Mouse (Mus musculus) heart, postnatal 10 days (tissue): ENCODE measurements at regions not wholly inside any gene's neighbourhood (a gene's known extent, or its start where the extent isn't known, plus 50 kb on each side); places are given as distances from the start of the nearest gene placed in this dataset.

Experiments used
- DNase-seq, 2 experiments: peaks; one replicate each; pipeline ENCODE4 v3.0.0; 2021
- intact Hi-C: fragments of 180-260 bp; cut with DNase I; formaldehyde crosslinking; loops from one replicate; pipeline ENCODE4 v1.15.1; 2025

DNA sequence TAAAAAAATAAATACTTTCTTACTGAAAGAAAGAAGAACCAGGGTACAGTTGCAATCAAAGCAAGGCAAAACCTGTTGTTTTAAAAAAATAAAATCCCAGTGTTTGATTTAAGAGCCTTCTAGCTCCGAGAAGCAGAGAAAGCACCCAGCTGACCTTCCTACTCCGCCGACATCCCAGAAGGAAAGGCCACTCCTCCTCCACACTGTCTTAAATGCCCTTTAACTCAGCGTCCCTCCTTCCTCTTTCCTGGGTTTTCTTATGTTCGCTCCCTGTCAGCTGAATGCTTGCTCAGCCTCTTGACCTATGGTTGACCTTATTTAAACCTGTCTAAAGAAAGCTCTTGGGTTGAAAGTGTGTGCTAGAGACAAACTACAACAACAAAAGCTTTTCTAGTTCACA is 79.1 kb downstream of the Sptssa start:
- DNase-seq, result no peak
- intact Hi-C loops, result no loop called here

DNA sequence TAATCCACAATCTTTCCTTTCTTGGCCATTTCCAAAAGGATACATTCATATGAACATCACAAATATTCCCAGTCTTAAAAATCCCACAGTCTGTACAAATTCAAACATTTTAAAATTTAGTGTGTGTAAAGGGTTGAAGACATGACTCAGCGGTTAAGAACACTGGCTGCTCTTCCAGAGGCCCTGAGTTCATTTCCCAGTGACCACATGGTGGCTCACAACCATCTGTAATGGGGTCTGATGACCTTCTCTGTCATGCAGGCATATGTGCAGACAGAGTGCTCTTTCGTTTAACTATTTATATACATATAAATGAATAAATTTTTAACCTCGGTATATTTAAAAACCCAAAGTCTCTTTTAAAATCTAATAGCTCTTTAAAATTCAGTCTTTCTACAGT is 79.6 kb downstream of the Sptssa start:
- intact Hi-C loops, result no loop called here
- peak in 1 of 2 experiments; percentile 7 for DNase-seq

DNA sequence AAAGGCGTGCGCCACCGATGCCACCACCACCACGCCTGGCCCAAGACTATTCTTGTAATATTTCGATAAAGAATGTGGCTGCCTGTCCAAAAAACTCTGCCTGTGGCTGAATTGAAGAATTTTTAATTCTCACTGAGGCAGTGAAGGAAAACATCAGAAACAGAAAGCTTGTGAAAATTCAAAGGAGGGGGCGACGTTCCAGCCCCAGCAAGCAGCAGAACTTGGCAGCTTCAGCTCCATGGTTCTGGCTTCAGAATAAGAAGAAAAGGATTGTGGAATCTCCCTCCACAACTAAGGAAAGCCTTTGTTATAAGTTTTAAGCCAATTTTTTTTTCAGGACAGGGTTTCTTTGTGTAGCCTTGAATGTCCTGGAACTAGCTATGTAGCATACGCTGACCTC is 83.5 kb downstream of the Sptssa start:
- DNase-seq, result no peak
- intact Hi-C loops, result no loop called here

DNA sequence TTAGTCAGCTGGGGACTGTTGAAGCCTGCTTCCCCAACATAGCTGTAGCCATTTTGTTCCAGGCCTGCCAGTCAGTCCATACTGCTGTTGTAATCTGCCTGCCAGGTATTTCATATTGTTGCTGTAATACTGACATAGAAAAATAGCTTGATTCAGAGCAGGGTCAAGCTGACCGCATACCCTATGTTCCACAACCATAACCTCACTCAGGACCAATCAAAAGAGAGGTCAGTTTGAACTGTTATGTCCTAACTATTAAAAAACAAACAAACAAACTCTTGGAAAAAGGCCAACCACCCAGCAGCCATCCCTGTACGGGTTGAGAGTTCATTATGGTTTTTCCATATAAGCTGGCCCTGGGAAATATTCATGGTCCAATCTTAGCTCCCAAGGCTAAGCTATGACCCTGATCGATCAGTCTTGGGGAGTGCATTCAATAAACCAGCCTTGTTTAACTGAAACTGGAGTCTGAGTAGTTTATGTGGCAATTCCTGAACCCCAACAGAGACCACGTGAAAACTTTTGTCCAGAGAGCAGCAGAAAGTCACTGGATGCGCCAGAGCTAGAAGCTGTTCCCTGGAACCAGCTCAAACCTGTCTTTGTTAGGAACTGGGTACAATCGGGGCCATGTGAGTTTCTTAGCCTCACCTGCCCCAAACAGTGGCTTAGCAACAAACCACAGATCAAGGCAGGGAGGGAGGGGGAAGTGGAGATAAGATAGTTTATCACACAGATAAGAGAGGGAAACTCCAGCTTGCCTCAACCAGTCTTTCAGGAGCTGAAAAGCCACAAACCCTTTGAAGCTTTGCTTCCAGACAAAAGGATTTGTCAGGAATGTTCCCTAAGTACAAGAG is 88.1 kb downstream of the Sptssa start:
- intact Hi-C loops, result no loop called here
- DNase-seq, result no peak

DNA sequence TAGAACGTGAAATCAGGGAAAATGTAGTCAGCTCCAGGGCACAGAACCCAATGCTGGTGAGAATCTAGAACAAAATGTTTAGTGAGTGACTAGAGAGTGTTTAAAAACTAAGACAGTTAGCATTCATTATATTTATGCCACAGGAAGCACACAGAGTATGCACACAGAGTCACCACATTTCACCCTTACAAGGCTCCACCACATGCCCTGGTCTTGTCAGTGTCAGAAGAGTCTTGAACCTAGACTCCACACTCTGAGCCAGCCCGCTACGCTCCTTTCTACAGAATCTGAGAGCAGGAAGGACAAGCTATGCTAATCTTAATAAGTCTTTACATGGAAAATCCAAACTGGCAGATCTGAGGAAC is 89.0 kb downstream of the Sptssa start:
- DNase-seq, result no peak
- intact Hi-C loops, result no loop called here

DNA sequence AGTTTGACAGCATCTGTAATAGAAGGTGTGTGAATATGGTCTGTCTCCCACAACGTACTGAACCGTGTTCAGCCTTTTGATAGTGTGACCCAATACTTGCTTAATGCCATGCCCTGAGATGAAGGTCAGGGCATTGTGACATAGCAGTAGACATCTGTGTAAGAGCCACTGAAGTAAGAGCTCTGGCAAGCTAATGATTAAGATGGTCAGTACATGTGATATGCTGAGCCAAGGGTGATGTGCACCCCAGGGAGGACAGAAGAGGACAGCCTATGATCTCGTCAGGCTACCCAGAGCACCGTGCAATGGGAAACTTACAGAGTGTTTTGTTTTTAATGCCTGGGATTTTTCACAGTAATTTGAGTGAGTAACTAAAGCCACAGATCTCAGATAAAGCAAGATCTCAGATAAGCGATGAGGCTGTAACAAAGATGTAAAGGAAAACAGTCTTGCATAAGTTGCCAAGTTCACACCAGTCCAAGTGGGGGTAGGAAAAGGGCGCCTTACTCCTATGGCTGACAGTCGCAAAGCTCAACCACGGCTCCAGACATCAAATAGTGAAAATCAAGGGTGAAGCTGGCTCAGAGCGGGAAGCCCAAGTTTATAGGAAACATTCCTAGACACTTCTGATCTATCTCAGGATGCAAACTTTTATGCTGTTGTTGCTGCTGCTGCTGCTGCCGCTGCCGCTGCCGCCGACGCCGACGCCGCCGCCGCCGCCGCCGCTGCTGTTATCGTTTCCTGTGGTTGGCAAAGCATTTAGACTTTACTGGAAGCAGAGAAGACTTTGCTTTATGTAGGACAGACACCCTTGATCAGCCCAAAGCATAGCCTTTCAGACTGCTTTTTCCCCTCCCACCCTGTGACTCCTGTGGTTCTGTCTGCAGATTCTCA is 89.6 kb downstream of the Sptssa start:
- DNase-seq, result no peak
- intact Hi-C loops, result no loop called here

DNA sequence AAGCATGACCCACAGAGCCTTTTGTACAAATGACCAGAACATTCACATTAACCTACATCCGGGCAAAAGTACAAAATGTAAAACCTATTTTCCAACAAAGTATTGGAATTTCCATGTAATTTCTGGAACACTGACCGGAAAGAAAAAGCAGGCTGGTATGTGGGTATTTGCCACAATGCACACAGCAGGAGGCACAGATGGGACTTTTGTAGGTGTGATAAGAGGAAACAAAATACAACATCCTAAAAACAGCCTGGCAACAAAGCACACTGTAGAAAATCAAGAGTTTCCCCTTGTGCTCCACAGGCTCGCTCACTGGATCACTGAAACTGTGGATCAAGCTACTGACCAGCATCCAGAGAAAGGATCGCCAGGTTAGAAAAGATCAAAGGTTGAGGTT is 94.4 kb downstream of the Sptssa start:
- no peak for DNase-seq
- intact Hi-C loops, result no loop called here

DNA sequence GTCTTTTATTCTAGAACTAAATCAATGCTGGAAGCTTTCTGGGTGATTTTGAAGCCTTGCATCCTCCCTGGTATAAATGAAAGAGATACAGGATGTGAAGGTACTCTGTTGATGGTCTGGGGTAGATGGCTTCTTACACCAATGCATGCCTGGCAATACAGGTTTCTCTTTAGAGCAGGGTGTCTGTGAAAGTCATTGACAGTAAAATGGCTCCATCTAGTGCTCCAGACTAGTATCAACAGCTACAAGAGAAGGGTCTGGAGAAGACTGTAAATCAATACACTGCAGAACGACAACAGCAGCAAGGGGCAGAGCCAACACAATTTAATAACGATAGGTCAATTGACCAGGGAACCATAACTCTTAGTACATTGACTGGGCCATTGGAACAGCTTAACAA is 98.3 kb downstream of the Sptssa start:
- peak; percentile 52 to 57 for DNase-seq
- intact Hi-C loops, result loop anchor here (2.0 to 10.0 kb wide), 2 partner anchors 563 to 1639 kb away; no protein-coding TSS in a partner anchor

DNA sequence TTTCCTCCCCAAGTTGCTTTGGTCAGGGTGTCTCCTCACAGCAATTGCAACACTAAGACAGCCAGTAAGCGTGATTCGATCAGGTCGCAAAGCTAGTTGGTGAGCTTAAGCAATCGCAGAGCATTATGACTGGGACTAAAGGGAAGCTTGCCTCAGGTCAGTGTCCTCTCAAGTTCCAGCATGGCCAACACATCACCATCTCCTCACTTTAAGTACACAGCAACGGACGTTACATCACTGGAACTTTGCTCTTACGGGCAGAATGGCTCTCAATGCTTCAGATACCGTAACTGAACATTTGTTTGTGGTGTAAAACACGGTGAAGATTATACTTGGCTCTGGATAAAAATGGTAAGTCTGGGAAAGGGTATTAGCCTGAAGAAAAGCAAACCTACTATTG is 106.7 kb downstream of the Sptssa start:
- intact Hi-C loops, result loop anchor here (5.0 to 10.0 kb wide), 4 partner anchors 57 to 555 kb away; partner anchors contain the start of gene Egln3
- no peak for DNase-seq

DNA sequence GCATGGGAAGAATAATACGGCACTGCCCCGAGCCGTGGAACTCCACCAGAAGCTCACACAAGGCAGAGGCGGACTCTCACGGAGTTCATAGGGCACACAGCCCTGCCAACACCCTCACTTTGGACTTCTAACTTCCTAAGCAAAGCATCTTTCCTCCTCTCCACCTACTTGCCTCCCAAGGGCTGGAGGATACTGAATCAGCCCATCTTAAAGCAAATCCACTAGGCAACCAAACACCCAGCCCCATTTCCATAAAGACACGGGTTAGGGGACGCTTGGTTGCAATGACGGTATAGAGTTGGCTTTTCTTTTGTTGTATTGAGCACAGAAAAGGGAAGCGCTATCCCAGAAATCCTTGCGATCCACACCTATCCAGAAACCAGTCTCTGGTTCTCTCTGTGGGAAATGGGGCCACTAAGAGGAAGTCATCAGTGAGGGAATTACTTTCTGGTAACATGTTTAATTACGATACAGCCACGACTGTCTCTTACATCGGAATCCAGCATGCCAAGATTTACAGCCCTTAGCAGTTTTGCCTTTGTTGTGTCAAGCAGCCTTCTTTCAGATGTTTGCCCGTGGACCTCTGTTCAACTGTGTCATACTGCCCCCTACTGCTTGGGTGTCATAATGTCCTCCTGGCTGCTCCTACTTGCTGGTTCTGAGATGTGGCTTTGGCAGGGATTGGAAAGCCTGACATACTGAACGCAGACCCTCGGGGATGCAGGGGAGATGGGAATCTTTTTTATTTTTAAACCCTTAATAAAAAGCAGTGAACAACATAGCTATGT is 110.4 kb downstream of the Sptssa start:
- DNase-seq, result peak; percentile 84 to 89
- intact Hi-C loops, result loop anchor here (2.0 to 10.0 kb wide), 4 partner anchors 54 to 447 kb away; partner anchors contain the start of gene Egln3

DNA sequence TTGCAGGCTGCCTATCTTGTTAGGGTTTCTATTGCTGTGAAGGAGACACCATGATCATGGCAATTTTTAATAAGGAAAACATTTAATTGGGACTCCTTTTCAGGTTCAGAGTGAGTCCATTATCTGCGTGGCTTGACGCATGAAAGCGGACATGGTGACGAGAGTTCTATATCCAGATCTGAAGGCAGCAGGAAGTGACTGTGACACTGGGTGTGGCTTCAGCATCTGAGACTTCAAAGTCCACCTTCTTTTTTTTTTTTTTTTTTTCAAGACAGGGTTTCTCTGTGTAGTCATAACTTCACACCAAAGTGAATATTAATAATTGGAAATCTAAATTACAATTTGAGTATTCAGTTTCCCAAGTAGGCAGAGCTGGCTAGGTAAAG is 118.1 kb downstream of the Sptssa start:
- DNase-seq, result no peak
- intact Hi-C loops, result no loop called here

DNA sequence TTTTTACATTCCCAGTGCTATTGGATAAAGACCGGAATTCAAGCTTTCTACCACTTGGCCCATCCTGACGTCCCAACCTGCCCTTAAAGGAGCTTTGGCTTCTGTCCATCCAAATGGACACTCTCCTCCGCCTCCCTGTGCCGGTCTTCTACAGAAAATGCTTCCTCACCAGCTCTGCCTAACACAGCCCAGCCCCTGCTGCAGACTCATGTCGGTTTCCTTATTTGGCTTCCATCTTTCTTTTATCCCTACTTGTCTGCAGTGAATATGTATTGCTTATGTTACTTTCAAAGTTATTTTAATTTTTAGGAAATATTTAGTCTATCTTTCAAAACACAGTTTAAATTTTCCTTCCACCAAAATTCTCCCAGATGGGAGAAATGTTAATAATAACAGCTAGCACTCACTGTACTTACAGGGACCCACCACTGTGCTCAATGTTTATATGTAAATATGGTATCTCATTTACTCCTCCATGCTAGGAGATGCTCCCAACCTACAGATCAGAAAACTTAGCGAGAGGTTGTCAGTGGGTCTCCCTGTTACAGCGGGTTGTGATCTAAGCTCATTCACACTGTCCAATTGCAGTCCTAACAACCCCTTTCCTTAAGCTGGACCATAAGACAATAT is 118.6 kb downstream of the Sptssa start:
- intact Hi-C loops, result no loop called here
- DNase-seq, result no peak

DNA sequence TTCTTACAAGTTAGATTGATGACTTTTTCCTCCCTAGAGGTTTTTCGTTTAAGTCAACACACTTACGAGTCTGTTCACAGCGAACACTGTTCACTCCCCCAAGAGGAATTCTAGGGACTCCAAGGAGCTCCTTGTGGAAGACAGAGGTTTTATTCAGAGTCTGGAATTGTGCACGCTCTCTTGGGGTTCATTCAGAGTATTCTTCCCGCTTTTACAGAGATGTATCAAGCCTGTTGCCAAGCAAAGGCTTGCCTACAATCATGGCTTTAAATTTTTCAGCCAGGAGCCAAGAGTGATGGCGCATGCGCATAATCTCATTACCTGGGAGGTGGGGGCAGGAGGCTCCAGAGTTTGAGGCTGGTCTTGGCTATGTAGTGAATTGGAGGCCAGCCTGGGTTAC is 119.4 kb downstream of the Sptssa start:
- DNase-seq, result no peak
- intact Hi-C loops, result no loop called here

DNA sequence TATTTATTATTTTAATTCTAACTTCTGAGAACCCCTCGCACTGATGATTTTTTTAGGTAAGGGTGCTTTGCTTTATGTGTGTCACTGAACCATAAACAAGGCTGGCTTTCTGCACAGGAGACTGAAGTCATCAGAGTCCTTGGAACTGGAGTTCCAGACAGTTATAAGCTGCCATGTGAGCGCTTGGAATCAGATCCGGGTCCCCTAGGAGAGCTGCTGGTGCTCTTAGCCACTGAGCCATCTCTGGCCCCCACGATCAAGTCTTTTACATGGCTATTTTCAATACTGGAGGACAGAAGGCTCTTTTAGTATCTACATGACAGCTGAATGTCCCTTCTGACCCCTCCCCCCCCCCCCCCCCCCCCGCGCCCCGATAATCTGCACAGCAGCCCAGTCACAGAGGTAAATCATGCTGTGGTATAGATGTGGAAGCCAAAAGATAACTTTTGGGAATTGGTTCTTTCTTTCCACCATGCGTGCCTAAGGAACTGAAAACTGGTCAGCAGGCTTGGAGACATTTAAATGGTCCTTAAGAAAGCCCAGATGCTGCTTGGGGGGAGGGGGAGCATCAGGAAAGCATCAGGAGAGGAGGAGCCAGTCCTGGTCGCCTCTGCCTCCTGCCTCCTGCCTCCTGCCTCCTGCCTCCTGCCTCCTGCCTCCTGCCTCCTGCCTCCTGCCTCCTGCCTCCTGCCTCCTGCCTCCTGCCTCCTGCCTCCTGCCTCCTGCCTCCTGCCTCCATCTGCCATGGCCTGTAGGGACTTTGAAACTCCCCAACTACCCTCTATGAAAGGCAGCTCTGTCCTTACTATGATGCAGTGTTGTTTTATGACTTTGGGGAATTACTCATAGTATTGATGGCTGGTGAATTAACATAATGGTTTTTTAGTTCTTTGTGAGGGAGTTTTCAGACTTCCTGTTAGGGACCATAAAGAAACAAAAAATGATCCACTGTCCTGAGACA is 120.5 kb downstream of the Sptssa start:
- intact Hi-C loops, result no loop called here
- no peak for DNase-seq

DNA sequence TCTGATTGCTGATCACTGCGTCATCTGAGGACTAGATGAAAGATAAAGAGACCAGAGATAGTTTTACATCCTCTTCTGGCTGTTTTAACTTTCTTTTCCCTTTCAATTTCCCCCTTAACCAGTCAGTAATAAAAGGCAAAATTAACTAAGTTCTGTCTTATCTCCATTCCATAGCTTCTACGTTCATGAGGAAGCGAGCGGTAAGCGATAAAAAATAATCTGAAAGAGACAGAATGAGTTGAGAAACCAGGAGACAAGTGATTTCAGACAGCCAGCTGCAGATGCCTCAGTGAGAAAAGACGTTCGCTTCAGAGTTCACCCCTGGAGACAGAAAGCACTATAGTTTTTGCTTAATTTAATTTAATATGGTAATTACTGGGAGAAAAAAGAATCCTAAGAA is 121.5 kb downstream of the Sptssa start:
- intact Hi-C loops, result no loop called here
- DNase-seq, result no peak

DNA sequence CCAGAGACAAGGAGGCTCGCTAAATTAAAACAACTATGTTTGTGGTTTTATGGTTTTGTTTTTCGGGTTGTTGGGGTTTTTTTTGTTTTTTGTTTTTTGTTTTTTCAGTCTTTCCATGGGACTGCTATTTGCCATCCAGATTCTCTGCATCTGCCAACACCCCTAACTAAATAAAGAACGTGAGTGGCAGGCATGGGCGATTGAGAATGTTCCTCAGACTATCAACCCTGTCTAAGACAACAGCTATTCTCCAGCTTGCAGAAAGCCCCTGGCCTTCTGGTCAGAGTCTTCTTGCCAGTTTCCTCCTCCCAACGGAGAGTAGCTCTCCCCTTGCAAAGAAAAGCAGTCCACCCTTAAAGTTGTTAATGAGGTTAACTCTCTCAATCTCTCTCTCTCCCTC is 123.2 kb downstream of the Sptssa start:
- intact Hi-C loops, result no loop called here
- no peak for DNase-seq

DNA sequence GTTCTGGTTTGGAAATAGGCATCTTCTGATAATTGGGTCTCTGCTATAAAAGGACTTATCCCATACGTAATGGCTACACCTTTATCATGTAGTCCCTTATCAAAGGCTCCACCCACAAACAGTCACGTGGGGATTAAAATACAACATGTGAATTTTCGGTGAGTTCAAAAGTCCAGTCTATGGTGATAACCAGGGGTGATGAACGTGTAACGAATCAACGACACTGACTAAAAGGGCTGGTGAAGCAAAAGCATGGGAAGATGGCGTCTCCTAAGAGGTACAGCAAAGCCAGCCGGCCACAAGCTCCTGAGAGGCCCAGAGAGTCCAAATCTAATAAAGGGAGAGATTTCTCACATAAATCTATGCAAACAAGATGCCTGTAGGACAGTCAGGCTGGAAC is 124.3 kb downstream of the Sptssa start:
- intact Hi-C loops, result no loop called here
- no peak for DNase-seq

DNA sequence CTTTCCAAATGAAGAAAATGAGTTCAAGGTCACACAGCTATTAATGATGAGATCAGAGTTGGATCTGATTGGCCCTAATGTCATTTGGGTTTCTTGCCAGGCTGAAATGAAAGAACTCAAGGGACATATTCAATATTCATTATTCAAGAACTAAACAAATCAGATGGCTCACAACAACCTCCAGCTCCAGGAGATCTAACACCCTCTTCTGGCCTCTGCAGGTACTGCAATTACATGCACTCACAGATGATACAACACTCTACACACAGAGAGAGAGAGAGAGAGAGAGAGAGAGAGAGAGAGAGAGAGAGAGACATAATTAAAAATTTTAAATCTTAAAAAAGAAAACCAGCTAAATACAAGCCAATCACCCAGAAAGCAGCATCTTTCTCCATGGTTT is 128.3 kb downstream of the Sptssa start:
- intact Hi-C loops, result no loop called here
- DNase-seq, result no peak

DNA sequence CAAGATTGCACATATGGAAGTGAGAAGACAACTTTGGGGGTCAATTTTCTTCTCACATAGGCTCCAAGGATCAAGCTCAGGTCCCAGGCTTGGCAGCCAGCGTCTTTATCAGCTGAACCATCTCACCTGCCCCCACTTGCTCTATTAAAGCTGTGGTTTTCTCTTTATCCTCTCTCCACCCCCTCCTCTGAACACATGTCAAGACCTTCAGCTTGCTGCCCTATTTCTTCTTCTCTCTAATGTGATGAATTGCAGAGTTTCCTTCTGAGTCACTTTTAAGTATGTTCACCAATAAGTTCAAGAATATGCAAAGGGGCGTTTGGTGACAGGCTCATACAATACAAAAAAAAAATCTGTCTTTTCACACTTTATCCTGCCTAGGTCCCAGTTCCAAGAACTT is 128.8 kb downstream of the Sptssa start:
- intact Hi-C loops, result no loop called here
- DNase-seq, result no peak
